Mouse (Mus musculus): ENCODE measurements around the gene Ccsap.

DNA sequence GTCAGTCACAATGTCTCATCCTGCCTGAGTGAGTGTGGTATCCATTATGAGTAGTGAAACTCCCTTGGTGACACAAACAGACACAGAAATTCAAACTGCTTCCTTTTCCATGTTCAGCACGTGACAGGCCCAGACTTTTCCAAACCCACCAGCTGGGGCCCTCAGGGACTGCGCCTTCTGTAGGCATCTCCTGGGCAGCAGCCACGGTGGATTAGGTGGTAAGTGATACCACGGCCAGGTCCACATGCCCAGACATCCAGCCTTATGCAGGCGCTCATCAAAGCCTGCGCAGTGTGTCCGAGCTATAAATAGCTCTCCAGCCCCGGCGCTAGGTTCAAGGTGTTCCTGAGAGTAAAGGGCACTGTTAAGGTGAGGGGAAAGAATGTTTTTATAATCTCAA lies 12.0 kb upstream of the Ccsap start:
- TF ChIP-seq CTCF (IDR thresholded peaks at IDR 0.05; ENCODE audit: low read depth) (no peak), EP300 (IDR thresholded peaks at IDR 0.05; ENCODE audit: low read depth) (no peak)
